Mouse (Mus musculus) CH12.LX (cell line): ENCODE measurements around the gene Syde1. TPM values are rescaled to one million over a fixed set of nuclear protein-coding genes. Genes with fewer than 3 reads are reported as not detected.

Experiments
- DNase-seq: peaks from one replicate; pipeline ENCODE4 v3.0.0-alpha.2; 2013; ENCODE audit errors: extremely low read depth
- H3K27ac ChIP-seq: 2 replicates; pipeline ENCODE4 v1.5.1; 2012; ENCODE audit warnings: low read depth, mild to moderate bottlenecking, control low read depth, moderate library complexity; ENCODE audit not compliant: insufficient read depth
- H3K27me3 ChIP-seq: replicated peaks from 2 replicates; pipeline ENCODE3; 2012; ENCODE audit warnings: inconsistent platforms
- H3K36me3 ChIP-seq, 2 experiments: replicated peaks in 1 of 2; 2 replicates each; pipeline versions ENCODE3 to v1.6.1; 2012; ENCODE audit warnings: inconsistent platforms in 1 of 2, low read length in 1 of 2, mild to moderate bottlenecking in 1 of 2, mixed read lengths in 1 of 2, moderate library complexity in 1 of 2; ENCODE audit not compliant: control insufficient read depth in 1 of 2, insufficient read depth in 1 of 2
- H3K4me1 ChIP-seq, 2 experiments: 2 replicates each; pipeline ENCODE4 v1.6.1; 2012; ENCODE audit warnings: inconsistent platforms in 1 of 2, moderate library complexity in 1 of 2; ENCODE audit not compliant: insufficient read depth in 2 of 2, control insufficient read depth in 1 of 2
- H3K4me2 ChIP-seq: 2 replicates; pipeline ENCODE4 v1.6.1; 2012; ENCODE audit warnings: low read depth, mild to moderate bottlenecking, control low read depth; ENCODE audit not compliant: poor library complexity, insufficient read depth, severe bottlenecking
- H3K4me3 ChIP-seq, 3 experiments: fragments of 150-350 bp in 1 of 3; sonication (generic) in 1 of 3; replicated peaks in 1 of 3; 2 replicates each; pipeline versions ENCODE3 to v1.5.1; 2011 to 2012; ENCODE audit warnings: low read depth in 2 of 3, low read length in 2 of 3, mild to moderate bottlenecking in 2 of 3, moderate library complexity in 2 of 3, control low read depth in 1 of 3, improper control_type of control experiment in 1 of 3, inconsistent platforms in 1 of 3, mixed read lengths in 1 of 3; ENCODE audit not compliant: poor library complexity in 1 of 3
- H3K79me2 ChIP-seq: replicated peaks from 2 replicates; pipeline ENCODE4 v1.6.1; 2012; ENCODE audit warnings: mild to moderate bottlenecking, moderate library complexity; ENCODE audit not compliant: control insufficient read depth, poor library complexity, insufficient read depth, severe bottlenecking; ENCODE audit errors: extremely low read depth
- H3K9ac ChIP-seq: 2 replicates; pipeline ENCODE4 v1.6.1; 2012; ENCODE audit warnings: low read depth, mild to moderate bottlenecking, control low read depth, moderate library complexity; ENCODE audit not compliant: insufficient read depth
- H3K9me3 ChIP-seq: replicated peaks from 2 replicates; pipeline ENCODE3; 2012; ENCODE audit warnings: low read length, inconsistent platforms, mixed read lengths
- BHLHE40 ChIP-seq: IDR thresholded peaks from 2 replicates; pipeline ENCODE4 v1.6.1; 2011; ENCODE audit warnings: mild to moderate bottlenecking, low read depth, low read length, improper control_type of control experiment
- CHD1 ChIP-seq: IDR thresholded peaks from 2 replicates; pipeline ENCODE4 v1.6.1; 2012; ENCODE audit warnings: low read depth, low read length, improper control_type of control experiment, inconsistent platforms
- CHD2 ChIP-seq: IDR thresholded peaks from 2 replicates; pipeline ENCODE4 v1.6.1; 2011; ENCODE audit warnings: low read length, improper control_type of control experiment
- CTCF ChIP-seq, 2 experiments: IDR thresholded peaks in 1 of 2; conservative IDR thresholded peaks in 1 of 2; 2 replicates each; pipeline ENCODE4 v1.5.1; 2011 to 2012; ENCODE audit warnings: low read depth in 2 of 2, low read length in 2 of 2, improper control_type of control experiment in 1 of 2, inconsistent platforms in 1 of 2, mild to moderate bottlenecking in 1 of 2, moderate library complexity in 1 of 2
- E2F4 ChIP-seq: IDR thresholded peaks from 2 replicates; pipeline ENCODE4 v1.6.1; 2011; ENCODE audit warnings: low read depth, low read length, improper control_type of control experiment; ENCODE audit not compliant: insufficient replicate concordance
- ELF1 ChIP-seq: IDR thresholded peaks from 2 replicates; pipeline ENCODE4 v1.6.1; 2014; ENCODE audit warnings: low read depth, mild to moderate bottlenecking, inconsistent platforms, low read length, improper control_type of control experiment
- ETS1 ChIP-seq: conservative IDR thresholded peaks from 2 replicates; pipeline ENCODE4 v1.6.1; 2012; ENCODE audit warnings: low read depth, mild to moderate bottlenecking, inconsistent platforms, low read length, improper control_type of control experiment, moderate library complexity
- KAT2A ChIP-seq: IDR thresholded peaks from 2 replicates; pipeline ENCODE4 v1.6.1; 2012; ENCODE audit warnings: low read length, improper control_type of control experiment, inconsistent platforms; ENCODE audit not compliant: insufficient replicate concordance
- MAFK ChIP-seq: IDR thresholded peaks from 2 replicates; pipeline ENCODE4 v1.6.1; 2011; ENCODE audit warnings: low read length, improper control_type of control experiment; ENCODE audit not compliant: insufficient replicate concordance
- MEF2A ChIP-seq: IDR thresholded peaks from 2 replicates; pipeline ENCODE4 v1.6.1; 2014; ENCODE audit warnings: low read depth, mild to moderate bottlenecking, inconsistent platforms, low read length, improper control_type of control experiment, borderline replicate concordance
- MYC ChIP-seq: IDR thresholded peaks from 2 replicates; pipeline ENCODE4 v1.6.1; 2011; ENCODE audit warnings: low read depth, mild to moderate bottlenecking, improper control_type of control experiment, low read length
- POLR2A ChIP-seq: IDR thresholded peaks from 2 replicates; pipeline ENCODE4 v1.6.1; 2011; ENCODE audit warnings: low read depth, mild to moderate bottlenecking, improper control_type of control experiment, low read length
- POLR2AphosphoS2 ChIP-seq: IDR thresholded peaks from 2 replicates; pipeline ENCODE4 v1.6.1; 2011; ENCODE audit warnings: low read depth, low read length, improper control_type of control experiment
- RAD21 ChIP-seq: IDR thresholded peaks from 2 replicates; pipeline ENCODE4 v1.6.1; 2011; ENCODE audit warnings: low read depth, mild to moderate bottlenecking, low read length, improper control_type of control experiment, moderate library complexity
- SMC3 ChIP-seq: IDR thresholded peaks from 2 replicates; pipeline ENCODE4 v1.6.1; 2011; ENCODE audit warnings: low read depth, low read length, improper control_type of control experiment
- TBP ChIP-seq: conservative IDR thresholded peaks from 2 replicates; pipeline ENCODE4 v1.6.1; 2011; ENCODE audit warnings: low read depth, low read length, improper control_type of control experiment
- TCF12 ChIP-seq: IDR thresholded peaks from 2 replicates; pipeline ENCODE4 v1.6.1; 2014; ENCODE audit warnings: low read depth, mild to moderate bottlenecking, inconsistent platforms, low read length, improper control_type of control experiment
- USF1 ChIP-seq: IDR thresholded peaks from 2 replicates; pipeline ENCODE4 v1.6.1; 2014; ENCODE audit warnings: low read depth, mild to moderate bottlenecking, inconsistent platforms, low read length, improper control_type of control experiment
- USF2 ChIP-seq: conservative IDR thresholded peaks from 2 replicates; pipeline ENCODE4 v1.6.1; 2011; ENCODE audit warnings: low read depth, low read length, improper control_type of control experiment
- ZC3H11A ChIP-seq: IDR thresholded peaks from 2 replicates; pipeline ENCODE4 v1.6.1; 2012; ENCODE audit warnings: low read depth, mild to moderate bottlenecking, inconsistent platforms, low read length, improper control_type of control experiment
- ZMIZ1 ChIP-seq: IDR thresholded peaks from 2 replicates; pipeline ENCODE4 v1.6.1; 2012; ENCODE audit warnings: low read depth, mild to moderate bottlenecking, inconsistent platforms, low read length, improper control_type of control experiment
- ZNF384 ChIP-seq: IDR thresholded peaks from 2 replicates; pipeline ENCODE4 v1.6.1; 2012; ENCODE audit warnings: low read depth, low read length, improper control_type of control experiment, inconsistent platforms
- dilution Hi-C: fragments of 300-500 bp; cut with MboI; formaldehyde crosslinking; loops from 2 replicates; pipeline ENCODE4 v1.14.3; 2020; ENCODE audit warnings: low sequenced_read_pairs; ENCODE audit not compliant: extremely low pct_unique_long_range_greater_than_20kb, extremely low pct_ligation_motif_present
- in situ Hi-C: fragments of 300-500 bp; cut with MboI; formaldehyde crosslinking; loops from 3 replicates; pipeline ENCODE4 v1.14.3; 2019; ENCODE audit warnings: low sequenced_read_pairs, low pct_ligation_motif_present, low pct_unique_long_range_greater_than_20kb, mixed read lengths
- polyA plus RNA-seq: library from polyadenylated mRNA; unstranded; fragments of >175 nt; gene quantifications from 2 replicates; pipeline ENCODE4 v1.2.1, GENCODE M21; 2012; ENCODE audit warnings: low read depth; ENCODE audit not compliant: insufficient read length
- total RNA-seq, 2 experiments: library from RNA; depleted of rRNA; stranded (reverse); fragments of 300-350 nt in 1 of 2; fragments of >200 nt in 1 of 2; gene quantifications; 2 replicates each; pipeline ENCODE4 v1.2.3; 2012 to 2014

The Syde1 gene
- total and polyA plus RNA-seq, 3 experiments = not detected

GRCm38 (mm10) chr10:78565070-78565469, 26.7 kb downstream of the Syde1 start:
- TF ChIP-seq MAFK (no peak), USF2 (no peak), MYC (no peak), ZNF384 (no peak), ETS1 (no peak), POLR2AphosphoS2 (no peak), ZC3H11A (no peak), ZMIZ1 (no peak), USF1 (no peak), BHLHE40 (no peak), CHD2 (no peak), POLR2A (no peak), ELF1 (no peak), MEF2A (no peak), TCF12 (no peak), RAD21 (no peak)
- no peak overlapping the region for H3K4me3 ChIP-seq
- no peaks in the 10 kb centered on the region for H3K4me1 ChIP-seq
- no peak overlapping the region for H3K27ac ChIP-seq
- H3K9ac ChIP-seq = no peak overlapping the region
- no peaks in the 10 kb centered on the region for H3K36me3 ChIP-seq
- H3K79me2 ChIP-seq = no peaks in the 10 kb centered on the region
- in situ Hi-C loops = no loop called here
- H3K4me2 ChIP-seq = no peak overlapping the region
- H3K27me3 ChIP-seq = peaks cover 19% of the 10 kb centered on the region
- dilution Hi-C loops = no loop called here
- DNase-seq = no peak
- no peaks in the 10 kb centered on the region for H3K9me3 ChIP-seq

- Histone ChIP-seq H3K27me3 (peaks cover 46% of the 10 kb centered on the region), H3K79me2 (no peaks in the 10 kb centered on the region), H3K4me1 (no peaks in the 10 kb centered on the region), H3K9ac (no peak overlapping the region), H3K27ac (no peak overlapping the region), H3K4me3 (no peak overlapping the region), H3K9me3 (peaks cover 2% of the 10 kb centered on the region), H3K36me3 (no peaks in the 10 kb centered on the region), H3K4me2 (no peak overlapping the region)
- dilution Hi-C loops (no loop called here), in situ Hi-C loops (no loop called here)
- DNase-seq = peak; percentile 33
- no peak for TF ChIP-seq CHD1
- TF ChIP-seq SMC3 = peak; percentile 67
- TF ChIP-seq BHLHE40 = no peak
- TF ChIP-seq MEF2A = no peak
- no peak for TF ChIP-seq CHD2
- no peak for TF ChIP-seq KAT2A
- no peak for TF ChIP-seq ZC3H11A
- no peak for TF ChIP-seq E2F4
- TF ChIP-seq CTCF (conservative IDR thresholded peaks at IDR 0.05 in 1 of 2, IDR thresholded peaks at IDR 0.05 in 1 of 2; ENCODE audit: low read depth in 2 of 2, low read length in 2 of 2) = peak in 1 of 2 experiments; percentile 65; a peak in 2 of 4 replicates
- TF ChIP-seq ETS1 = no peak
- TF ChIP-seq TBP = no peak
- peak; percentile 46 for TF ChIP-seq RAD21
These were observed 50.8 kb downstream of the Syde1 start for GRCm38 (mm10) chr10:78540943-78541342.

Other genes starting within 250 kb of the Syde1 start
- 49.4 and 63.1 TPM in 2 replicates for gene Agpat3, start 239.5 kb downstream of the Syde1 start, total RNA-seq (2012; rRNA removed)
- 36.7 and 40.1 TPM in 2 replicates for gene Agpat3, start 239.5 kb downstream of the Syde1 start, total RNA-seq (2014; rRNA removed)
- 67.2 and 70.0 TPM in 2 replicates for gene Agpat3, start 239.5 kb downstream of the Syde1 start, polyA plus RNA-seq
- gene Rrp1, start 178.9 kb downstream of the Syde1 start, total RNA-seq (2012; rRNA removed) = 189 and 203 TPM in 2 replicates
- 127 and 138 TPM in 2 replicates for gene Rrp1, start 178.9 kb downstream of the Syde1 start, total RNA-seq (2014; rRNA removed)
- 327 and 659 TPM in 2 replicates for gene Rrp1, start 178.9 kb downstream of the Syde1 start, polyA plus RNA-seq
- 124 and 139 TPM in 2 replicates for gene Cstb, start 166.3 kb downstream of the Syde1 start, total RNA-seq (2012; rRNA removed)
- gene Cstb, start 166.3 kb downstream of the Syde1 start, total RNA-seq (2014; rRNA removed) = 226 and 239 TPM in 2 replicates
- 194 and 206 TPM in 2 replicates for gene Cstb, start 166.3 kb downstream of the Syde1 start, polyA plus RNA-seq
- 6.4 and 8.4 TPM in 2 replicates for gene Pdxk, start 127.0 kb downstream of the Syde1 start, total RNA-seq (2012; rRNA removed)
- 4.3 TPM in 2 replicates for gene Pdxk, start 127.0 kb downstream of the Syde1 start, total RNA-seq (2014; rRNA removed)
- 6.3 and 6.8 TPM in 2 replicates for gene Pdxk, start 127.0 kb downstream of the Syde1 start, polyA plus RNA-seq
- not detected in 2 replicates for gene Olfr1358, start 74.5 kb downstream of the Syde1 start, total RNA-seq (2012; rRNA removed)
- gene Olfr1358, start 74.5 kb downstream of the Syde1 start, total RNA-seq (2014; rRNA removed) = not detected in 2 replicates
- not detected in 2 replicates for gene Olfr1358, start 74.5 kb downstream of the Syde1 start, polyA plus RNA-seq
- 18.2 and 21.2 TPM in 2 replicates for gene Ilvbl, start 17.6 kb downstream of the Syde1 start, total RNA-seq (2012; rRNA removed)
- 11.7 and 16.0 TPM in 2 replicates for gene Ilvbl, start 17.6 kb downstream of the Syde1 start, total RNA-seq (2014; rRNA removed)
- 20.4 and 20.5 TPM in 2 replicates for gene Ilvbl, start 17.6 kb downstream of the Syde1 start, polyA plus RNA-seq
- not detected in 2 replicates for gene Olfr1357, start 26.1 kb upstream of the Syde1 start, total RNA-seq (2012; rRNA removed)
- gene Olfr1357, start 26.1 kb upstream of the Syde1 start, total RNA-seq (2014; rRNA removed) = not detected in 2 replicates
- gene Olfr1357, start 26.1 kb upstream of the Syde1 start, polyA plus RNA-seq = not detected in 2 replicates
- gene Casp14, start 126.3 kb upstream of the Syde1 start, total RNA-seq (2012; rRNA removed) = not detected in 2 replicates
- gene Casp14, start 126.3 kb upstream of the Syde1 start, total RNA-seq (2014; rRNA removed) = not detected in 2 replicates
- gene Casp14, start 126.3 kb upstream of the Syde1 start, polyA plus RNA-seq = not detected in 2 replicates
- not detected in 2 replicates for gene Ccdc105, start 161.1 kb upstream of the Syde1 start, total RNA-seq (2012; rRNA removed)
- not detected in 2 replicates for gene Ccdc105, start 161.1 kb upstream of the Syde1 start, total RNA-seq (2014; rRNA removed)
- not detected in 2 replicates for gene Ccdc105, start 161.1 kb upstream of the Syde1 start, polyA plus RNA-seq
- gene Slc1a6, start 188.5 kb upstream of the Syde1 start, total RNA-seq (2012; rRNA removed) = 0.04 TPM in 1 of 2 replicates, not detected in the other
- gene Slc1a6, start 188.5 kb upstream of the Syde1 start, total RNA-seq (2014; rRNA removed) = not detected in 2 replicates
- gene Slc1a6, start 188.5 kb upstream of the Syde1 start, polyA plus RNA-seq = not detected in 2 replicates